Mouse (Mus musculus): ENCODE data around the gene Vipr1.

DNA sequence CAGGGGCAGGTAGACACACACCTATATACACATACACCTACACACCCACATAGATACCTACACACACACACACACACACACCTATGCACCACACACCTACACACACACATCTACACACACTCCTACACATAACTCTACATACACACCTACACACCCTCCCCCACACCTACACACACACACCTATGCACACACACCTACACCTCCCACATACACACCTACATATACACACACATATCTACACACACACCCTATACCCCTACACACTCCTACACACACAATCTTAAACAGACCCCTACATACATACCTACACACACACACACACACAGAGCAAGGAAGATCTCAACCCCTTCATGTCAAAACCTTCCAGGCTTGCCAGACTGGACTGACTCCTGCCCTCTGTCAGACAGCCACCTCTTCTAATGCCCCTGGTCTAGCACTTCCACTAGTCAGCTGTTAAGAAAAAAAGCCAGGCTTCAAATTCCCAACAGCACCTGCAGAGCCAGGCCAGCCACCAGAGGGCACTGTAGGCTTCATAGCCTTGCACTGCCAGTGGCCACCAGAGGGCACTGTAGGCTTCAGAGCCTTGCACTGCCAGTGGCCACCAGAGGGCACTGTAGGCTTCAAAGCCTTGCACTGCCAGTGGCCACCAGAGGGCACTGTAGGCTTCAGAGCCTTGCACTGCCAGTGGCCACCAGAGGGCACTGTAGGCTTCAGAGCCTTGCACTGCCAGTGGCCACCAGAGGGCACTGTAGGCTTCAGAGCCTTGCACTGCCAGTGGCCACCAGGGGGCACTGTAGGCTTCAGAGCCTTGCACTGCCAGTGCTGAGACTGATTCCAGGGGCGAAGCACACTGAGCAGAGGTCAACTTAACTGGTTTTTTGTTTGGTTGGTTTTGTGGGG, 54.9 kb downstream of the Vipr1 start:
- TF ChIP-seq GATA1 (IDR thresholded peaks at IDR 0.05; ENCODE audit: borderline replicate concordance, low read length) (no peak), FLI1 (IDR thresholded peaks at IDR 0.05; ENCODE audit: low read length) (no peak)
